Mouse (Mus musculus) midbrain, embryonic 16.5 days (tissue): ENCODE results near the gene Ubr4. TPM values are rescaled to one million over a fixed set of nuclear protein-coding genes. Genes with fewer than 3 reads are reported as not detected.

Experiments
- microRNA-seq: library from miRNA; unstranded; fragments of <30 nt; microRNA quantifications from one replicate; pipeline ENCODE4, GENCODE M21; 2017
- polyA plus RNA-seq: library from polyadenylated mRNA; unstranded; fragments of >200 nt; fragmentation: Nextera tagmentation; extraction: Ambion mirVana; gene quantifications from 2 replicates; pipeline ENCODE4 v1.2.1, GENCODE M21; 2015

The Ubr4 gene
- polyA plus RNA-seq, 1 experiment from 2014 or later = 78.6 TPM

Small RNA genes within 50 kb of the gene (microRNA-seq; reads per million reads assigned to microRNA genes)
- gene Gm24245 (1.9 reads per million, percentile 5 among the genes with 10 or more reads in this experiment), gene Gm25732 (0.69 reads per million)

Other genes starting within 250 kb of the Ubr4 start
- 337 and 343 TPM in 2 replicates for gene Minos1, start 221.5 kb upstream of the Ubr4 start, polyA plus RNA-seq
- gene Capzb, start 159.7 kb upstream of the Ubr4 start, polyA plus RNA-seq = 316 and 331 TPM in 2 replicates
- 14.4 and 15.1 TPM in 2 replicates for gene Pqlc2, start 41.9 kb upstream of the Ubr4 start, polyA plus RNA-seq
- 58.7 and 66.6 TPM in 2 replicates for gene Akr7a5, start 41.9 kb upstream of the Ubr4 start, polyA plus RNA-seq
- gene Mrto4, start within 50 bp of the Ubr4 start, polyA plus RNA-seq = 81.8 and 82.1 TPM in 2 replicates
- 47.7 and 49.4 TPM in 2 replicates for gene Emc1, start within 50 bp of the Ubr4 start, polyA plus RNA-seq
- 3.5 and 3.8 TPM in 2 replicates for gene Iffo2, start 177.9 kb downstream of the Ubr4 start, polyA plus RNA-seq